Mouse (Mus musculus): Measurements from ENCODE around the gene Rara. TPM values are rescaled to one million over a fixed set of nuclear protein-coding genes. Genes with fewer than 3 reads are reported as not detected.

The Rara gene
- polyA plus RNA-seq, 1 experiment from 2014 or later = 38.6 TPM

GRCm38 (mm10) chr11:98934367-98934766, 6.7 kb downstream of the Rara start:
- Histone ChIP-seq H3K27me3 (peaks cover 6% of the 10 kb centered on the region; the same call in 1 of the 2 replicates), H3K4me3 (no peak overlapping the region), H3K4me1 (peaks cover 78% of the 10 kb centered on the region), H3K27ac (no peak overlapping the region), H3K4me2 (replicated peaks) (no peak overlapping the region), H3K9me3 (replicated peaks) (no peaks in the 10 kb centered on the region), H3K9ac (no peak overlapping the region), H3K36me3 (no peaks in the 10 kb centered on the region)
- 78% methylated on average over 3 of the region's 3 CpGs for WGBS
- ATAC-seq (ENCODE audit: low FRiP score) = no peak

DNA sequence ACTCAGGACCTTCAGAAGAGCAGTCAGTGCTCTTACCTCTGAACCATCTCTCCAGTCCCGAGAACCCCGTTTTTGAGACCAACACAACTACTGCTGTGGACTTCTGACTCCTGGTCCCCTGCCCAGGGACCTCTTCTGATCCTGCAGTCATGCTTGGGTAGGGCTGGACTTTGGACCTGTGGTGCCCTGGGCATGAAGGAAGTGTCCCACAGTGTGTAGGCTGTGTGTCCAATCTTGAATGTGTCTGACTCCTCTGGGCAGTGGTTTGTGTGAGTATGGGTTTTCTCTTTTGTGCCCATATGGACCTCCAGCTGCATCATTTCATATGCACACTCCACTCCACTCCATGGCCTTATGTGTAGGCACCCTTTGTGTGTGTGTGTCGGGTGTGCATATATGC, 7.5 kb downstream of the Rara start:
- H3K4me3 ChIP-seq = no peak overlapping the region
- no peaks in the 10 kb centered on the region for H3K36me3 ChIP-seq
- H3K27me3 ChIP-seq = peaks cover 9% of the 10 kb centered on the region; the same call in 1 of the 2 replicates
- 91% methylated on average over 3 of the region's 3 CpGs for WGBS
- no peak overlapping the region for H3K27ac ChIP-seq
- peaks cover 78% of the 10 kb centered on the region for H3K4me1 ChIP-seq
- no peaks in the 10 kb centered on the region for H3K9me3 ChIP-seq (replicated peaks)
- no peak overlapping the region for H3K4me2 ChIP-seq (replicated peaks)
- no peak for ATAC-seq (ENCODE audit: low FRiP score)
- no peak overlapping the region for H3K9ac ChIP-seq

DNA sequence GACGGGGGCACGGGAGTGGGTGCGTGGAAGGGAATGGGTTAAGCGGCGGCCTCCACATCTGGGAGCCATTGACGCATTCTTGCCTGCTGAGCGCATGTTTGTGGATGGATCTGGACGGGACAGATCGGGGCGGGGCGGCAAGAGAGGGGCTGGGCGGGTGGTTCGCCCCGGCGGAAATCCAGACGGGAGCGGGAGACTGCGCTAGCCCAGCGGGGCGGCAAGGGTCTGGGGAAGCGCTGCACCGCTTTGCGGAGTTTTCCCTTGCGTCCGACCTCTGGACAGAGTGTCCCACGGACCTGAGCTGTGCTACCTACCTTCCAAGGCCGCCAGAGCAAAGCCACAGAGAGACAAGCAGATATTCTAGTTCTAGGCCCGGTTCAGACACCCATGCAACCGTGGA, 8.6 kb downstream of the Rara start:
- no peaks in the 10 kb centered on the region for H3K9me3 ChIP-seq (replicated peaks)
- H3K9ac ChIP-seq = peak overlapping the region; percentile 49
- peak overlapping the region; percentile 87 for H3K4me2 ChIP-seq (replicated peaks)
- H3K36me3 ChIP-seq = no peaks in the 10 kb centered on the region
- no peak for ATAC-seq (ENCODE audit: low FRiP score)
- H3K27me3 ChIP-seq = peaks cover 9% of the 10 kb centered on the region; the same call in 1 of the 2 replicates
- H3K4me3 ChIP-seq = peak overlapping the region; percentile 60
- H3K4me1 ChIP-seq = peaks cover 78% of the 10 kb centered on the region
- 1% methylated on average over 29 of the region's 29 CpGs for WGBS
- H3K27ac ChIP-seq = peak overlapping the region; percentile 68

GRCm38 (mm10) chr11:98936606-98937409, 9.2 kb downstream of the Rara start:
- Histone ChIP-seq H3K27ac (peak overlapping the region; percentile 68), H3K4me3 (peak overlapping the region; percentile 60), H3K27me3 (peaks cover 9% of the 10 kb centered on the region; the same call in 1 of the 2 replicates), H3K9ac (peak overlapping the region; percentile 49), H3K9me3 (replicated peaks) (no peaks in the 10 kb centered on the region), H3K36me3 (no peaks in the 10 kb centered on the region), H3K4me1 (peaks cover 78% of the 10 kb centered on the region), H3K4me2 (replicated peaks) (peak overlapping the region; percentile 87)
- 2% methylated on average over 17 of the region's 23 CpGs for WGBS
- ATAC-seq (ENCODE audit: low FRiP score) = peak; percentile 36

DNA sequence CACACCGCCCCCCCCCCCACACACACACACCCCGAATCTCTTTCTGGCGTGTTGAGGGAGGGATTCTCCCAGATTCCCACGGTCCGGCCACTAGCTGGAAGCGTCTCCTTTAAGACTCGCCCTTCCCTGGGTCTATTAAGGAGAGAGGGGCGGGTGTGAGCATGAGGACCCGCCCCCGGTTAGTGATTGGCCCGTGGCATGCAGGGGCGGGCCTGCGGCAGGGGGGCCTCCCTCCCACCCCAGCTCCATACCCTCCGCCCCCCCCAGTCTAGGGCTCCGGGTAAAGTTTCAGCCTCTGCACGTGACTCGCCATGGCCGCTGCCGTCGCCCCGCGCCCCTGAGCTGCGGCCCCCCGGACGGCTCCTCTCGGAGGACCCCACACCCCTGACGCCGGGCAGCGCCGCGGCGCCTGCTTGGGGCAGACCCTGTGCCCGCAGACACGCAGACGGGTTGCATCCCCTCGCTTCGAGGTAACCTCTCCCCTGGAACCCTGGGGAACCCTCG, 9.8 kb downstream of the Rara start:
- H3K9me3 ChIP-seq (replicated peaks) = no peaks in the 10 kb centered on the region
- peak overlapping the region; percentile 60 for H3K4me3 ChIP-seq
- WGBS = 0% methylated on average over 37 of the region's 38 CpGs
- H3K4me1 ChIP-seq = peaks cover 78% of the 10 kb centered on the region
- peak overlapping the region; percentile 79 for H3K27ac ChIP-seq
- H3K4me2 ChIP-seq (replicated peaks) = peak overlapping the region; percentile 87
- peak overlapping the region; percentile 75 for H3K9ac ChIP-seq
- no peaks in the 10 kb centered on the region for H3K36me3 ChIP-seq
- ATAC-seq (ENCODE audit: low FRiP score) = peak; percentile 83
- peaks cover 9% of the 10 kb centered on the region; the same call in 1 of the 2 replicates for H3K27me3 ChIP-seq

DNA sequence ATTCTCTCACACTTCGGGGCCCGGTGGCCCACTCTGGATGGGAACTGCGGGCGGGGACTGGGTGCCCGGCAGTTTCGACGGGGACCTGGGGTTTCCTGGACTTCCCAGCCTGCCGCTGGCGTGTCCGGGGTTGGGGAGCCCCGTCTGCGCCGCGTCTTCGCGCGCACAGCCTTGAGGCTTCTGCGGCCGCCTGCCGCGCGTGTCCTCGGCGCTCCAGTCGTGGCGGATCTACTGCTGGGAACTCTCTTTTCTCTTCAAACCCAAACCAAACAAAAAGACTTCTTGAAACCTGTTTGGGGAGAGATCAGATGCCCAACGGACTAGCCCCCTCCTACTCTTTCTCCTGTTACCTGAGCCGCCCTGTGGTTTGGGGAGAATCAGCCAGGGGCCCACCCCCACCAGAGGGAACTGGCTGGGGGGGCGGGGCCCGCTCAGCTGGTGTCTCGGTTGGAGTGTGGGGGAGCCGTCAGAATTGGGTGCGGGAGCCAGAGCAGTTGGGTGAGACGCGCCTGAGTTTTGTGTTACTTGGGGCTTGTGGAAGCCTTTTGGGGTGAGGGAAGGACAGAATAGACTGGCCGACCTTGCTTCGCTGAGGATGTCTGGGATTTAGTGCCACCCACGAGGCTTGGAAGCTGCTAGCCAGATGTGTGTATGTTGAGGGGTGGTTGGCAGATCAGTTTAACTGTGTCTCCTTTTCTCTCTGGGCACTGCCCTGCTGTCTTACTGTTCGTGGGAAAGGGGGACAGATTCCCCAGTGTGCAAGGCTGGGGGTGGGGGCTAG, 10.5 kb downstream of the Rara start:
- Histone ChIP-seq H3K36me3 (no peaks in the 10 kb centered on the region), H3K27me3 (peaks cover 9% of the 10 kb centered on the region; the same call in 1 of the 2 replicates), H3K27ac (peak overlapping the region; percentile 79), H3K4me1 (peaks cover 78% of the 10 kb centered on the region), H3K4me3 (peak overlapping the region; percentile 60), H3K4me2 (replicated peaks) (peak overlapping the region; percentile 87), H3K9me3 (replicated peaks) (no peaks in the 10 kb centered on the region), H3K9ac (peak overlapping the region; percentile 75)
- WGBS = 1% methylated on average over 39 of the region's 39 CpGs
- peak; percentile 4; the same call in 1 of the 2 replicates for ATAC-seq (ENCODE audit: low FRiP score)

GRCm38 (mm10) chr11:98938701-98939083, 11.1 kb downstream of the Rara start:
- no peak for ATAC-seq (ENCODE audit: low FRiP score)
- Histone ChIP-seq H3K27me3 (peaks cover 9% of the 10 kb centered on the region; the same call in 1 of the 2 replicates), H3K4me3 (peak overlapping the region; percentile 60), H3K9ac (peak overlapping the region; percentile 75), H3K4me2 (replicated peaks) (peak overlapping the region; percentile 87), H3K27ac (peak overlapping the region; percentile 79; the same call in 1 of the 2 replicates), H3K9me3 (replicated peaks) (no peaks in the 10 kb centered on the region), H3K4me1 (peaks cover 80% of the 10 kb centered on the region), H3K36me3 (no peaks in the 10 kb centered on the region)
- WGBS = 45% methylated on average over 7 of the region's 7 CpGs

GRCm38 (mm10) chr11:98939084-98939952, 11.7 kb downstream of the Rara start:
- Histone ChIP-seq H3K36me3 (no peaks in the 10 kb centered on the region), H3K9ac (peak overlapping the region; percentile 75), H3K27me3 (peaks cover 9% of the 10 kb centered on the region; the same call in 1 of the 2 replicates), H3K27ac (0 out of 2 replicates have a peak overlapping the region, but pooled peaks have one; percentile 90), H3K4me3 (peak overlapping the region; percentile 60), H3K4me2 (replicated peaks) (peak overlapping the region; percentile 87), H3K4me1 (peaks cover 86% of the 10 kb centered on the region), H3K9me3 (replicated peaks) (no peaks in the 10 kb centered on the region)
- WGBS = 43% methylated on average over 15 of the region's 15 CpGs
- no peak for ATAC-seq (ENCODE audit: low FRiP score)

- Histone ChIP-seq H3K36me3 (no peaks in the 10 kb centered on the region), H3K4me1 (peaks cover 93% of the 10 kb centered on the region), H3K27me3 (peaks cover 8% of the 10 kb centered on the region; the same call in 1 of the 2 replicates), H3K27ac (peak overlapping the region; percentile 90; the same call in 1 of the 2 replicates), H3K4me2 (replicated peaks) (peak overlapping the region; percentile 87), H3K9me3 (replicated peaks) (no peaks in the 10 kb centered on the region), H3K9ac (peak overlapping the region; percentile 75; the same call in 1 of the 2 replicates), H3K4me3 (peak overlapping the region; percentile 60)
- 46% methylated on average over 11 of the region's 11 CpGs for WGBS
- no peak for ATAC-seq (ENCODE audit: low FRiP score)
These were observed 12.5 kb downstream of the Rara start for GRCm38 (mm10) chr11:98939953-98940641.

DNA sequence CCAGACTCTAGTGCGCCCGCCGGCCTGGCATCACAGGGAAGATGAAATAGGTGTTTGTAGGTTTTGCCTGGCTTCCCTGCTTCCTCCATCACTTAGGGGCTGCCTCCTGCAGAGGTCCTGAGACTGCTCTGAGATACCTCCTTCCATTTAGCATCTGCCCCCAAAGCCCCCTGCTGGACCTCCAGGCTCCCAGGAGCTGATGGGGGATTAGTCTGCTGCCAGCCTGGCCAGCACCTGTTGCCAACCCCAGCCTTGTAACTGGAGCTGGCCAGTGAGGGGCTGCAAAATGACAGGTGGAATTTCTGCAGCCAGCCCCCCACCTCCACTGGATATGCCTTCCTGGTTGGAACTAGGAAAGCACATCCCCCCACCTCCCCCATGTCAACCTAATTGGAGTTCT, 13.2 kb downstream of the Rara start:
- H3K4me1 ChIP-seq = peaks cover 93% of the 10 kb centered on the region
- peak overlapping the region; percentile 87 for H3K4me2 ChIP-seq (replicated peaks)
- 34% methylated on average over 3 of the region's 3 CpGs for WGBS
- H3K36me3 ChIP-seq = no peaks in the 10 kb centered on the region
- no peaks in the 10 kb centered on the region for H3K9me3 ChIP-seq (replicated peaks)
- no peak for ATAC-seq (ENCODE audit: low FRiP score)
- H3K27me3 ChIP-seq = 0 out of 2 replicates have a peak, but pooled peaks cover 3% of the 10 kb centered on the region
- peak overlapping the region; percentile 90 for H3K27ac ChIP-seq
- H3K4me3 ChIP-seq = peak overlapping the region; percentile 39; the same call in 1 of the 2 replicates
- H3K9ac ChIP-seq = peak overlapping the region; percentile 69; the same call in 1 of the 2 replicates

Measured in hindbrain, embryonic 12.5 days (tissue).